Mouse (Mus musculus) frontal cortex, adult 2 months (tissue): Measurements from ENCODE around the gene Gpx8. TPM values are rescaled to one million over a fixed set of nuclear protein-coding genes. Genes with fewer than 3 reads are reported as not detected.
A peak's percentile ranks its signal among the peaks of the same experiment; 100 is the strongest.

ENCODE experiments used
- DNase-seq, 2 experiments: peaks; one replicate each; pipeline ENCODE4 v3.0.0; 2022; ENCODE audit warnings: low spot score in 1 of 2; ENCODE audit errors: extremely low spot score in 1 of 2
- polyA plus RNA-seq: library from polyadenylated mRNA; depleted of rRNA; stranded (reverse); fragments of >200 nt; gene quantifications from 2 replicates; pipeline ENCODE4 v1.2.3, GENCODE M21; 2012; rRNA removed

The Gpx8 gene
- 12.8 and 13.4 TPM in 2 replicates for polyA plus RNA-seq

DNA sequence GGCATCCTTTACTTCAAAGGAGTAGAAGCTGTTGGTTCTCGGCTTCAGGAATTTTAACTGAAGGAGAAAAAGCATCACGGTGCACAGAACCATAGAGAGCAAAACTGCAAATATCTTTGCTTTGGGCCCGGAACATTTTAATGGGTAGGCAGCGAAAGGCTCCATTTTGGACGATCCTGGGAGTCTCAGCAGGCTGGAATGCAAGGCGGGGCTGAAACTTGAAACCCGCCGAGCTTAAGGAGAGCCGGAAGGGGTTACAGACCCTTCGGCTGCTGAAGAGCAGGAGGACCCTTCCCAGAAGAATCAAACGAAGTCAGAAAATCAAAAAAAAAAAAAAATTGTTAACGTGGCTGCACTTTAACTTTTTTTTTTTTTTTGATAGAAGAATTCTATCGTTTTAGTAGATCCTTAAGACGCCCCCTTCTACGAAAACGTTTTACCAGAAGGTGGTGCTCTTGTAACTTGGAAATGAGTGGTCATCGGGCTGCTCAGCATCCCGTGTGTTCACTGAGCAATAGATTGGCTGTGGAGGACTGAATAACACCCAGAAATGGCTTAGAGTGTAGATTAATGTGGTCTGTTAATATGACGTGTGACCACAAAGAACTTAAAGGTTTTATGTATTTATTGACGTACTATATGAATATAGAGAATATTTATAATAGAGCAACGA lies at the start of gene Gpx8:
Gpx8 (minus strand) TSS at position 200 of the 673 bp plus-strand sequence.
- DNase-seq: peak in 1 of 2 experiments; percentile 70

DNA sequence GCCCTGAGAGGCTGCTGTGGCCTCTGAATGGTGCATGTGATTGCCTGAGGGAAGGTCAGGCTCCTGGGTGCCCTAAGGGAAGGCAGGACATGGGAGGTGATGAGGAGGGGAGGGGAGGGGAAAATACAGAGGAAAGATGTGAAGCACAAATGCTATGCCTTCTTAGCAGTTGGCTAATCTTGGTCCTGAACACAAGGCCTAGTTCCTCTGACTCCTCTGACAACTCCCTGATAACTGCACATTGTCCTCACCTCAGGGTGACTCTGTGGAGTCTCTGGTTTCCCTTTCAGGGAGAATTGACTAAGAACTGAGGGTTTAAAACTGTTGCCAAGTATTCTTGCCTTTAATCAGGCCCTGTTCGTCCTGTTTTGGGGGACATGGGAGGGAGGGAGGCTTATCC lies 48.4 kb upstream of the Gpx8 start:
- no peak for DNase-seq

DNA sequence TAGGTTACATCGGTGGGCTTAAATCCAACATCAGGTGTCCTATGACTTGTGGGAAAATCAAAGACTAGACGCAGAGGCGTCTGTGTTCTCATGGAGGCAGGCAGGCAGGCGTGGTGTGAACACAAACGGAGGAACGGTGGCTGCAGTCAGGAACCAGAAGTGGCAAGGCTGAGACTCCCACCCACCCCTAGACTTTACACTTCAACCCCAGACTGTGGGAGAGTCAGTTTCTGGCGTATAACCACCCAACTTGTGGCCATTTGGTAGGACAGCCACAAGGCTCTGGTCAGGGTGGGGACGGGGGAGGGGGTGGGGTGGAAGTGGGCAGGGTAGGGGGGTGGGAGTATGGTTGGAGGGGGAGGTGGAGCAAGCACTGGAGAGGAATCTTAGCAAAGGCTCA lies 44.3 kb upstream of the Gpx8 start:
- no peak for DNase-seq

DNA sequence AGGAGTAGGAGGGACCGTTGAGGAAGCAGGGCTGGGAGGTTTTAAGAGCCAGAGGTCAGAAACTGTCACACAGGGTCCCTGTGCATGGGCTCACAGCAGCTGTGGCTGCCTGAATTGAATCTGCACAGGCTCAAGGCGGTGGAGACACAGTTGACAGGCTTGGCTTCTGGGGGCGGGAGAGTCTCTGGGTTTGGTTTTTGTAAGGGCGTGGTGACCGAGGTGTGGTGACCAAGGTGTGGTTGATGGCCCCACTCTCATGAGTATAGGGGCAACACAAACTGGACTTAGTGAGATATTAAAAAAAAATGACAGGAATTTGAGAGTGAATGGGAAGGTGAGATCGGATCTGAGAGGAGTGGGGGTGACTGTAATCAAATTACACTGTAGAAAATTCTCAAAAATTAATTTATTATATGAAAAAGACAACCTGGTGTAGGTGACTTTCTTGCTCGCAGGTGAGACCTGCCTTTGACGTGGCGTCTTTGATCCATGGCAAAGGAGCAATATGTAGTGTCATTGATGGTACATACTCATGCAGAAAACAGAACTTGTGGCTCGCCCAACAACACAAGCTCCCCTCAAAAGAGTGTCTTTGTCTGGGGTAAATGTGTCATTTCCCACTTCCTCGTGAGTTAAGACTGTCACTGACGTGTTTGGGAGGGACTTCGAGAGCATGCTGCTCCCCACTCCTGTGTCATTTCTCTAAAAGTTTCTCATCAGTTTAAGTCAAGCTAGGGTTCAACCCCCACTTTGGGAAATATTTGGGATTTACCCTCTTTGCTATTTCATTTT lies 41.2 kb upstream of the Gpx8 start:
- DNase-seq: no peak

DNA sequence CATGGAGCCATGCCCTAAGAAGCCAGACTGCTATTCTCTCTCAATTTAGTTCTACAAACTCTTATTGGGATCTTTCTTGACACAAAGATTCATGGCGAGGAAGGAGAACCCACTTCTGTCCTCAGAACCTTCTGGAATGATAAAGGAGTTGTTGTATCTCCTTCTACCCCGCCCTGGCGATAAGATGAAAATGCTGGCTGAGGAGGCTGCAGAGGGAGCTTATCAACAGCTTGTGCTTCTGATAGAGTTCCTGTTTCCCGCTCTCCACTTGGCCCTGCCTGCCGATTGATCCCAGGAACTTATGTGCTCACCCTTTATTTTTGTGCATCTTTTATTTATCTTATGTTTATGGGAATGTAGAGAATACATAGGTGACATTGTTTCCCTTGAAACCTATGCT lies 38.5 kb upstream of the Gpx8 start:
- DNase-seq: no peak

DNA sequence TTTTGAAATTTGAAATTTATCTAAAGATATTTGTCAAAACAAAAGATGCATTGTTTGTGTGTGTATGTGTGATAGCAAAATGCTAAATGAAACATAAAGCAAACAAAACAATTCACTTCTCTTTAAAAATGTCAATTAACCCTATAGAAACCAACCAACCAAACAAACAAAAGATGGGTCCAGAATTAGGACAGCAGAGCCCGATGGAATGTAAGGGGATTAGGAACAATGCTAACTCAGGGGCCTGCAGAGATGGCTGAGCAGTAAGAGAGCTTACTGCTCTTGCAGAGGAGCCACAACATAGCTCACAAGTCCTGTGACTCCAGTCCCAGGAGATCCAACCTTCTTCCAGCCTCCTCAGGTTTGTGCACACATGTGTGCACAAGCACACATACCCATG lies 35.9 kb upstream of the Gpx8 start:
- DNase-seq: no peak

DNA sequence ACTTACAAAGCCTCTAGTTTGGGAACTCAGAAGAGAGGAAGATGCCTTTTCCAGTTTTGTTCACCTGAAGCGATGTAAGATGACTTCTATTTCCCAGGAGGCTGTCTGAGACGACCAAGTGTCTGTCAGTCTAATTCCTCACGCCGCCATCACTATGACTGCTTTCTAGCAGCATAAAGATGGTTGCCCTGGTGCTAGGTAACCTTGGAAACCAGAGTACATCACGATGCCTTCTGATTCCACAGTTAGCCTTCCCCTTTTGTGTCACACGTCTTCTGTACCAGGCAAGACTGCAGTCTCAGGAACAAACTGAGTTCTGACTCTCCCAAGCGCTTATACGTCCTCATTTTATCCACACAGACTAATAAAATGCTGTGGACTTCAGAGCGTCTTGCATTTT lies 32.8 kb upstream of the Gpx8 start:
- DNase-seq: no peak

DNA sequence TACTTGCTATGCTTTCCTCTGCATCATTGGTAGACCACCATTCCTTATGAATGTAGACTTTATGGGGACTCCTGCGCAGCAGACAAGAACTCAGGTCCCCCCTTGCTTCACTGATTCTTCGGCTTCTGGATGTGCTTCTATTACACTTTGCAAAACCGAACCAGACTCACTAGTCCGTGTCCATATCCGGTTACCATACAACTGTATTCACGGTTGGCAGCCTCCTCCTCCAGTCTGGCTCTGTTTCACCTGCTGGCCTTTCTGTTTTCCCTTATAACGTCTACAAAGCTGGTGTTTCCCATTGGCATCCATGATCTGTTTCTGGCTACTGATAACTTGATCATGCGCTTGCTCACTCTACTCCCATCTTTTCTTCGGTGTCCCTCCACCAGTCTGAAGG lies 18.3 kb upstream of the Gpx8 start:
- no peak for DNase-seq

DNA sequence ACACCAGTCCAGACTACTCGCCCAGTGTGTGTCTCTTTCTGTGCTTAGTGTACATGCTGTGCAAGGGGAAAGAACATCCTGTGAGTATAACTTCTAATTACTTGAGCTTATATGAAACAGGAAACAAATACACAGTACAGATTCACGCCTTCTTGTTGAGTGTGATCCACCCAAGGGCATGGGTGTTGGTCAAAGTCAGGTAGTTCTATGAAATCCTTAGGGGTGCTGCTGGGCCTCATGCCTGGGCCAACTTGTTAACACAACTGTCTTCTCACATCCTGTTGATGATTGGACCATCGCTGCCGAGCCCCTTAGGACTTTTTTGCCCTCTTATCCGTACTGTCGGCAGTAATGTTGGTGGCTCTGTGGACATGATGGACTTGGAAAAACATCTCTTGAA lies 15.5 kb upstream of the Gpx8 start:
- DNase-seq: no peak

DNA sequence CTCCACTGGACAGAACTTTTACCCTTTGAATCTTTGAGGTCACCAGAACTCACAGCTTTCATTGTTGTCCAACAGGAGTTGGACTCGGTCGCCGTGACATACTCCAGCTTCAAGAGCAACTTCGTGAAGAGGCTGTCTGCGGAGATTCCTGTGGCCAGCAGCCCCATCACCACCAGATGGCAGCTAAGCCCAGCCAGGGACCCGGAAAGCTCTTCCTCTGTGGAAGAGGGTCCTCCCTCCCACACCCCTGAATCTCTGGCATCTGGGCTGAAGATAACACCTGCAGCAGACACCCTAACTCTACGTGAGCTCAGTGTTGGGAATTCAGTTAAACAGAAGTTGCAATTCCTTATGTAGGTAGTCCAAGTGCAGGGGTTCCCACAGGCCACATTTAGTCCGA lies 9.6 kb upstream of the Gpx8 start:
- DNase-seq: no peak

DNA sequence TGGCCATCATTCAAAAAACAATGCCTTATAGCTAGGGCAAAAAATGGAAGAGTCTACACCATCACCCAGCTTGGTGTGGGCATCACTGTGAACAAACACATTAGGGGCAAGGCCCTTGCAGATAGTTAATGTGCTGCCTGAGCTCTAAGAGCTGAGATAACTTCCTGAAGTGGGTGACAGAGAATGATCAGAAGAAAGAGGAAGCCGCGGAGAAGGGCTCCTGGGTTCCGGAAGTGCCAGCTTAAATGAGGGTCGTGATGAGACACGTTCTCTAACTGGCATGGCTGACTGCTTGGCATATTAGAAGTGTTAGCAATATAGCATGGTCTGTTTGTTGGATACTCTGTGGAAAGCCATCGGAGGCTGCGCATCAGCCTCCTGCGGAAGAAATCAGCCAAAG lies 8.0 kb upstream of the Gpx8 start:
- no peak for DNase-seq

DNA sequence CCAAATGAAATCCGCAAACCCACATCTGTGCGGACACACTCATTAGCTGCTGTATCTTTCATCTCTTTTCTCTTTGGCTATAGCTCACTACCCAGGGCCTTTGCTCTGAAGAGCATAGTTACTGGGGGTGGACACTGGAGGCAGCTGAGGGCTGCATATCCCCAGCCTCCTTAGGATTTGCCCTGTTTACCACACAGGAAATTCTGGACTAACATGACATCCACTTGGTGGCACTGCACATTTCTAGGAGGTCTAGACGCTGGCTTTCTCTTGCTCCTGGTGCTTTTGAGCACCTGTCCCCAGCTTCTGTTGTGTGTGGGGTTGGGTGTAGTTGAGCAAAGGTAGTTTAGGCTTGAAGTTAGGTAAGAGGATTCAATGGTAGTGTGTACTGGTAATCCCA lies 1.4 kb upstream of the Gpx8 start:
- DNase-seq: no peak

DNA sequence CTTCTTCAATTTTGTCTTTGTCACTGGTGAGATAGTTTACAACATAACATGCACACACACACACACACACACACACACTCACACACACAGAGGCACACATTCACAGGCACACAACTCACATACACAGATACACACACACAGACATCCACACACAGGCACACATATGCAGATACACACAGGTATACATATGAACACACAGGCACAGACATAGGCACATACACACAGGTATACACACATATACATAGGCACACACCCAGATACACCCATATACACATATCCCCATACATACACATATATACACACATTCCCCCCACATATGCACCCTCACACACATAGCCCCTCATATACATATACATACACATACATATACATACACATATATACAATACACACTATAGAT lies 808 bp upstream of the Gpx8 start:
- DNase-seq: no peak

DNA sequence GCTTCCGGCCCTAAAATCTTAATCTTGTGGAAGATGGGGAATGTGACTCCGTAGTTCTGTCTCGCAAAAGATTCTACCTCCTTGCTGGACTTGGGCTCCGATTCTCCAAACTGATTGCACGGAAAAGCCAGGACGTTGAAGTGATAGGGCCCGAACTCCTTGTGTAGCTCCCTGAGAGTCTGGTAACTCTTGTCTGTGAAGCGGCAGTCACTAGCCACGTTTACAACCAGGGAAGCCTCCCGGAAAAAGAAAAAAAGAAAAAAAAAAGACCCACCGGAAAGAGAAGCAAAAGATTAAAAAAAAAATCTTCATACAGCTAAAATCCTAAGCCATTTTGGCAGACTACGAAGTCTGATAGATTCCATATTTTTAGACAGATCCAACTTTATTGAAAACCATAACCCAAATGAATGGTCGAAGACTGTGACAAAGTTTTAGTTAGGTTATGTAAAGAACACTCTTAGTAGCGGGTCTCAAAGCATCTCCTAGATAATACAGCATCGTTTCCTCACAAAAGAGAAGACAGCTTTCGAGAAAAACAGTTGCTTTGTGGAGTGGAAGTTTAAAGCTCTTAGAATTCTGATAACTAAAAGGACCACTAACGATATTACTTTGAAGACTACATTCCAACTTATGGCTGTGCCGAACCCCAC lies 626 bp downstream of the Gpx8 start:
- DNase-seq: no peak

DNA sequence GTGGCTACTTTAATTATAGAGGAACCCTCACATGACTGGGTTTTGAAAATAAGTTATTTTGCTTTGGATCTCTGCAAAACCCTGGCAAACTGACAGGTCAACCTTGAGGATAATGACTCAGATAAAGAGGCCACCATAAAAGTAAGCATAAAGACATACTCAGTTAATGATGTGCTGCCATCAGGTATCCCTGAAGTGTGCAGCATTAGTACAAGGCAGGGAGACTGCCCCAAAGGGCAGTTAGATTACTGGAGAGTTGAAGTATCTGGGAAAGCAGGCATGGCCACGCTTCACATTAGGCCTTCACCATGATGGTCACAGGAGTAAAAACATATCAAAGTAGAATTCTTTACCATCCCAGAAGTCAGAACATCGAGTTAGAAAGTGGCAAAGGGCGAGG lies 1.3 kb downstream of the Gpx8 start:
- DNase-seq: no peak

DNA sequence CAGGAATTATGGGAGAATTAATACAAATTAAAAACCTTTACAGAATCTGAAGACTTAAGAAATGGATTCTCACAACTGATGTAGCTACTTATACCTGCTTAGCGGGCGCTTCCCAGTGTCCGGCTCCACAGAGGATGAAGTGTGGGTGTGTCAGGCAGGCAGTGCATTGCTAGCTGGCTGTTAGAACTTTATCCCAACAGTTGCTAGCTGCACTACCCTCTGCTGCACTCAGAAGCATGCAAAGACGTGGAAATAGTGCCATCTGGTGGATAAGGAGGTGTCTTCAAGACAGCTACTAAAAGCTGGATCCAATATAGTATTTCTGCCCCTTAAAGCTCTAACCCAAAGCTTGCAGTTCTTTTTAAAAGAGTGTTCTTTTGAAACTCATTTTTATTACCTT lies 10.4 kb downstream of the Gpx8 start:
- DNase-seq: peak; percentile 59 to 93

DNA sequence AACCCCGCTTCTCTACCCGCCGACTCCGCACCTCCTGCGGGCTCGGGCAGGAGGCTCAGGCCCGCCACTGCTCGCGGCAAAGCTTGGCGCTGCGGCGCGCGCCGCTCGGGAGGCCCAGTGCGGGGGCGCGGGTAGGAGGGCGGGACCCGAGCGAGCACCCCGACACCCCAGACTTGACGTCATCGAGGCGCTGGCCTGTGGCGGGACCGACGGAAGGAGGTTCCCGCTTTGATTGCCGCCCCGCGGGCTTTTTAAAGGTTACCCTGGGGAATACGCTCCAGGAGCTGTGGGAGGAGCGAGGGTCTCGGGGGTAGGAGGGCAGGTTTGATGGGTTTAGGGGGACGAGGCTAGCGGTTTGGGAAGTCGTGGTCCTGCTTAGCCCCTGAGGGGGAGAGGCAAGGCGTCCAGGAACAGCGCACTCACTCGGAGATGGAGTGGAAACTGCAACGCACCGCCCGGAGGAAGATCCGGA lies 11.2 kb downstream of the Gpx8 start, which contains the start of gene Cdc20b:
Cdc20b (plus strand) TSS at position 162 of the 472 bp plus-strand sequence.
- DNase-seq: peak in 1 of 2 experiments; percentile 52

DNA sequence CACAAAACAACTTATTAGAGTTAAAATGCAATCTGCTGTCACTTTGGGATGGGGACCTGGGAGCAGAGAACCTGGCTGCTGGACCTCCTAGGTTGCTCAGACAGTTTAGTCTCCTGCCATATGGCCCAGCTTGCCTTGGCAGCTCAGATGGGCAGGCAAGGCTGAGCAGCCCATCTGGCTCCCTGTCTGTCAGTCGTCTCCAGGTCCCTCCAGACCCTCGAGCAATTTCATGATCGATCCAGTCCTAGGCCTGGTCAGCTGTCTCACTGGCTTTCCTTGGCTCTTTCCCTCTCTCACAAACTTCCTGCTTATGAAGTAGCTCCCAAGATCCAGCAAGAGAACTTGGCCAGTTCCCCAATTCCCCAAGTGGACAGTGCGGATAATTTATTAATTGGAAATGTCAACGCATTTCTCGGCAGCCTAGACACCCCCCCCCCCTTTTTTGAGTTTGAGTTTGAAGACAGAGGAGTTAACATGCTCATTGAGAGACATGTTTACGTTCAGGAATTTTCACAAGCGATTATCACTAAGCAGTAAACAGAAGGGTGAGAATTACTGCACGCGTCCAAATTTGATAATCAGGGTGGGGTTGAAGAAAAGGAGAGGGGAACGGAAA lies 11.8 kb downstream of the Gpx8 start:
- DNase-seq: no peak

DNA sequence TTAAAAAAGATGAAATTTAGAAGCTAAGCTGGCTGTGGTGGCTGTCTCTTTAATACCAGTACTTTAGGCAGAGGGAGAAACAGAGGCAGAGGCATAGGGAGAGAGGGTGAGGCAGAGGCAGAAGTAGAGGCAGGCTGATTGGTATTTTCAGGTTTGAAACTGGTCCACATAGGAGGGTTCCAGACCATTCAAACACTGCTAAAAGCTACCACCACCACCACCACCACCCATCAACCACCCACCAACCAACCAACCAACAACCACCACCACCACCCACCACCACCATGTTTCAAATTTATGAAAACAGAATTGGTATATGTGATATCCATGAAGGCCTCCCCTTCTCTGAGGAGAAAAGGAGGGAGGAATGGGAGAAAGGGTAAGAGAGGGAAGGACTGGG lies 13.4 kb downstream of the Gpx8 start:
- no peak for DNase-seq

DNA sequence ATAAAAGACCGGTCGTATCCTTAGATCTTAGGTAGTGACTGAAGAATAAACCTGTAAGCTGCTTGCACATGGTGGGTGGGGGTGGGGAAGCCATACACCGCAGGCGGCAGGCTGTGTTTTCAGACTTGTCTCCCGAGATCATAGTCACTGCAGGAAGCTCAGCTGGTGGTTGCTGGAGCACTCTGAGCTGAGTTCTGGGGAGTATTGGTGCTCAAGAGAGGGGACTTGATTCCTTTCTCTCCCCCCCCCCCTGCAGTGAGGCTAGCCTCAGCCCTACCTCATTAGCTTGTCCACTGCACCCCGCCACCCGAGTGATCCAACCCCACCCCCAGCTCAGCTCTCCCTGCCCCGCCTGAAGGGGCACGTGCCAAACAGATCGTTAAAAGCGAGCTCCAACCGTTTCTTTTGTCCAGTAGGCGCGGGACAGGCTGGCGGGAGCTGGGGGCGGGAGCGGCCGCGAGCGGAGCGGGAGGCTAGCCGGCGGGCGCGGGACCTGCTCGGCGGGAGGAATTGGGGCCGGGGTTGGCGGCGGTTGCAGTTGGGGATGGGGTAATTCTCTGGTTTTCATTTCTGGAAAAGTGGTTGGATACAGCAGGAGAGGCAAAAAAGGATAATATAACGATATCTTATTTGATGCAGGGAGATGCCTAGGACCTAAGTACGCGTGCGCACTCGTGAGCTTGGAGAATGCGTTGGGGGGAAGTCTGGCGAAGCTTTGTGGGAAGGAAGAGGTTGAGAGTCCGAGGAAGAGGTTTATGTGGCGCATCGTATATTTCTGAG lies 14.2 kb downstream of the Gpx8 start:
- DNase-seq: peak in 1 of 2 experiments; percentile 57
